Mouse (Mus musculus) C2C12 (cell line): ENCODE results near the gene Snx1.

Source experiments
- CTCF ChIP-seq: IDR thresholded peaks from one replicate; pipeline ENCODE4 v1.5.1; 2011; ENCODE audit not compliant: control insufficient read depth, insufficient read depth, insufficient read length
- MAX ChIP-seq: IDR thresholded peaks from one replicate; pipeline ENCODE4 v1.6.1; 2011; ENCODE audit warnings: mild to moderate bottlenecking, control low read depth
- MYOD1 ChIP-seq: IDR thresholded peaks from one replicate; pipeline ENCODE4 v1.6.1; 2011; ENCODE audit warnings: low read depth; ENCODE audit not compliant: control insufficient read depth, insufficient read length
- USF1 ChIP-seq: IDR thresholded peaks from one replicate; pipeline ENCODE4 v1.6.1; 2011; ENCODE audit warnings: low read depth, mild to moderate bottlenecking, control low read depth, moderate library complexity

- TF ChIP-seq CTCF (no peak), USF1 (no peak), MYOD1 (no peak), MAX (no peak)
Measured at GRCm38 (mm10) chr9:66072754-66073153, 53.6 kb downstream of the Snx1 start.
